Mouse (Mus musculus): Measurements from ENCODE around the gene Clcn1. TPM values are rescaled to one million over a fixed set of nuclear protein-coding genes. Genes with fewer than 3 reads are reported as not detected.

Gene Clcn1
- polyA plus RNA-seq, 1 experiment from 2014 or later, result 0.29 TPM

DNA sequence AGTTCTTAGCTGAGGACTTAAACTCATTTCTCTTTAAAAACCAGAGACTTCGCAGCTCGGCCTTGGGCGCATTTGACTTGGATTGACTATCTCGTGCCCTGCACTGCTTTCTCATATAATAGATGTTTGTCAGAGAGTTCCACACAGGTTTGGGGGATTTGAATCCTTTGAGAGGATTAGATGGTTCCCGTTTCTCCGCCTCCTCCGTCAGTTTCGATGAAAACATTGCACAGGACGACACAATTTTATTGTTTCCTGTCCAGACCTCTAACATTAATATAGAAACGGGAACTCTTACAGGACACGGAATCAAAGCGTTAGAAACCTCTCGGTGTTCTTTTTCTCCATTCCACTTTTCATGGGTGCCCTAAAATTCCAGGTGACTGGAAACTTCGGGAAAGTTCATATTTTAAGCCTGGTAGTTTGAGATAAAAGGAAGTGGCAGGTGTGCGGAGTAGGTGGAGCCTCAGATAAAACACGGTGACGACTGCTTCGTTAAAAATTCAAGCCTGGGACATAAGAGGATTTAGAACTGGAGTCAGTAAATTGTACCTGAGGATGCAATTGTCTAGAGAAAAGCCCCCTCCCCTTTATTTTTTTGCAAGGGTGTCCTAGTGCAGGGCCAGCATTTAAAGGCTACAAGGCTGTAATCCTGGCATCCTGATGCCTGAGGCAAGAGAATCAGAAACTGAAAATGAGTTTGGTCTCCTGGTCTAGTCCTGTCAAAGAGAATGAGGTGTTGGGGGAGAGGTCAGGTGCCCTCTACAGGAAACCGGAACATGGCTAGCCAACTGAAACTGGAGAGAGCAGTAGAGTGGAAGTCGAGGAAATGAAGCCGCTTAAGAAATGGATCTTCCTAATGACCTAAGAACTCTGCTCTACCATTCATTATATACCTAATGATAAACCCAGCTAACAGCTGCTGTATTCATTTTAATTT is 20.8 kb upstream of the Clcn1 start:
- Histone ChIP-seq H3K36me3 (ENCODE audit: insufficient read depth, low read length) (peaks cover 22% of the 10 kb centered on the region), H3K4me1 (replicated peaks; ENCODE audit: insufficient read depth, low read length) (0 out of 2 replicates have a peak, but pooled peaks cover 3% of the 10 kb centered on the region), H3K4me3 (replicated peaks; ENCODE audit: low read depth, low read length) (peak overlapping the region; percentile 81), H3K4me2 (ENCODE audit: low read length) (peak overlapping the region; percentile 71), H3K9ac (ENCODE audit: low read depth, low read length) (peak overlapping the region; percentile 89), H3K27me3 (ENCODE audit: insufficient read depth, low read length) (no peaks in the 10 kb centered on the region), H3K27ac (peak overlapping the region; percentile 90), H3K9me3 (replicated peaks; ENCODE audit: low read length) (no peaks in the 10 kb centered on the region)
- no peak; the same call in 1 of the 2 replicates for TF ChIP-seq CTCF (IDR thresholded peaks at IDR 0.05; ENCODE audit: low read depth)
- DNase-seq (ENCODE audit: low spot score) (peak; percentile 49), ATAC-seq (replicated peaks; ENCODE audit: low FRiP score, low read depth) (no peak)
- WGBS, result under 1% methylated on average over 21 of the region's 21 CpGs

DNA sequence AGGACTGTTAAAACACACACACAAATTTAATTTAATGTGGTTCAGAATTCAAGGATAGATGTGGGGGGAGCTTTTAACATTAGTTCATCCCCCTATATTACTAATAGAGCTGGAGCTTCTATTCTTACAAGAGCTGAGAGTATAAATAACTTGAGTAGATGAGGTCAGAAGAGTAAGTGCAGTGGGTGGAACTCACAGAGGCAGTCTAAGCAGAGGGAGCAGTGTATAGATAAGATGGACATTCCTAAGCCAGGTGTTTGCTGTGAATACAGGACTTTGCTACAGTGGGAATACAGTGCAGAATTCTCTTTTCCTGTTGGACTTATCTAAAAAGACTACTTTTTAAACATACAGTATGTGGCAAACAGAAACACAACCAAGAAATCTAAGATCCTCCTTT is 15.7 kb upstream of the Clcn1 start:
- Histone ChIP-seq H3K27ac (no peak overlapping the region), H3K36me3 (ENCODE audit: insufficient read depth, low read length) (peaks cover 51% of the 10 kb centered on the region), H3K4me3 (replicated peaks; ENCODE audit: low read depth, low read length) (no peak overlapping the region), H3K9ac (ENCODE audit: low read depth, low read length) (no peak overlapping the region), H3K27me3 (ENCODE audit: insufficient read depth, low read length) (no peaks in the 10 kb centered on the region), H3K4me1 (replicated peaks; ENCODE audit: insufficient read depth, low read length) (0 out of 2 replicates have a peak, but pooled peaks cover 3% of the 10 kb centered on the region), H3K4me2 (ENCODE audit: low read length) (no peak overlapping the region), H3K9me3 (replicated peaks; ENCODE audit: low read length) (no peaks in the 10 kb centered on the region)
- ATAC-seq (replicated peaks; ENCODE audit: low FRiP score, low read depth), result no peak
- DNase-seq (ENCODE audit: low spot score), result no peak
- no peak for TF ChIP-seq CTCF (IDR thresholded peaks at IDR 0.05; ENCODE audit: low read depth)

DNA sequence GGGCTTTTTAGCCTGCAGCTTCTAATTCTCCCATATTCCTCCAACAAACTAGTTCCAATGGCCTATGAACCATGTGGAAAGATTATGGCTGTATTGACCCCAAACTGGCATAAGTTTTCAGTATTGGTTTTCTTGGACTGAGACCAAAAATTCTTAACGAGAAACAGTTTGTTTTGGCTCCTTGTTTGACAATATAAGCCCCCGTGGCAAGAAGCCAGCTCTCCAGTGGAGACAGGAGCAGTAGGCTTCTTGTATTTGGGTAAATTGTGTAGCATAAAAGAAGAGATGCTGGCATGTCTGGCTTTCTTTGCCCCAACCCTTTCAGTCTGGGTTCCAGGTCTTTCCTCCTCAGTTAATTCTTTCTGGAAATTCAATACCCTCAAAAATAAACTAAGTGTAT is 10.3 kb upstream of the Clcn1 start:
- no peak overlapping the region for H3K9ac ChIP-seq (ENCODE audit: low read depth, low read length)
- DNase-seq (ENCODE audit: low spot score), result no peak
- H3K36me3 ChIP-seq (ENCODE audit: insufficient read depth, low read length), result peaks cover 67% of the 10 kb centered on the region
- no peaks in the 10 kb centered on the region for H3K9me3 ChIP-seq (replicated peaks; ENCODE audit: low read length)
- H3K4me1 ChIP-seq (replicated peaks; ENCODE audit: insufficient read depth, low read length), result no peaks in the 10 kb centered on the region
- H3K4me3 ChIP-seq (replicated peaks; ENCODE audit: low read depth, low read length), result no peak overlapping the region
- no peak for TF ChIP-seq CTCF (IDR thresholded peaks at IDR 0.05; ENCODE audit: low read depth)
- WGBS, result 36% methylated on average over 2 of the region's 2 CpGs
- no peak for ATAC-seq (replicated peaks; ENCODE audit: low FRiP score, low read depth)
- no peak overlapping the region for H3K4me2 ChIP-seq (ENCODE audit: low read length)
- no peaks in the 10 kb centered on the region for H3K27me3 ChIP-seq (ENCODE audit: insufficient read depth, low read length)
- no peak overlapping the region for H3K27ac ChIP-seq

DNA sequence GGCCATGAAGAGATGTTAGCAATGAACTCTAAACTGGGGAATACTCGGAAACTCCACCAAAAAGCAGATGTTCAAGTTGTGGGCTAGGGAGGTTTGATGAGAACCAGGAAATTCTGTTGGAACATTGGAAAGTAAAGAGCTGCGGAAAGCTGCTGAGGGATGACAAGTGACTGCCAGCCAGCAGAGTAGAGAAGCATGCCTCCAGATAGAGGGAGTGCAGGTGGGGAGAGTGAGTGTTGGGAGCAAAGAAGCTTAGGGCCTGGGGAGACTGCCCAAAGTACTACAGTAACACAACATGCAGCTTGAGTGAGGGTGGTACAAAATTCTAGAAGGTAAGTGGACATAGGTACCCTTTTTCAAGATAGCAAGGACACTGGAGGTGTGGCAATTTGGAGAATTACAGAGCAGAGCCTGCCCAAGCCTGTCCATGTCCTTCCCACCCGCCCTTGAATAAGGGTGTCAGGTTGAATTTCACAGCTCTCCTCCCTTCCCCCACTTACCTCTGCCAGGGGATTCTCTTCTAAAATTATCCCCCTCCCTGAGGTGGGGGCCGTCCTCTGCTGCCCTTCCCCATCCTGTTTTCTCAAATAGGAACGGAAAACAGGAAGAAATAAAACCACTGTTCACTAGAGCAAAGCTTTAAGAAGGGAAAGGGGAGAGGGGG is 3.5 kb upstream of the Clcn1 start:
- Histone ChIP-seq H3K9me3 (replicated peaks; ENCODE audit: low read length) (no peaks in the 10 kb centered on the region), H3K27me3 (ENCODE audit: insufficient read depth, low read length) (no peaks in the 10 kb centered on the region), H3K4me2 (ENCODE audit: low read length) (no peak overlapping the region), H3K36me3 (ENCODE audit: insufficient read depth, low read length) (peaks cover 42% of the 10 kb centered on the region), H3K4me3 (replicated peaks; ENCODE audit: low read depth, low read length) (no peak overlapping the region), H3K27ac (no peak overlapping the region), H3K4me1 (replicated peaks; ENCODE audit: insufficient read depth, low read length) (no peaks in the 10 kb centered on the region), H3K9ac (ENCODE audit: low read depth, low read length) (no peak overlapping the region)
- WGBS, result 50% methylated on average over 5 of the region's 5 CpGs
- TF ChIP-seq CTCF (IDR thresholded peaks at IDR 0.05; ENCODE audit: low read depth), result no peak
- ATAC-seq (replicated peaks; ENCODE audit: low FRiP score, low read depth) (peak; percentile 25; the same call in 1 of the 2 replicates), DNase-seq (ENCODE audit: low spot score) (no peak)

DNA sequence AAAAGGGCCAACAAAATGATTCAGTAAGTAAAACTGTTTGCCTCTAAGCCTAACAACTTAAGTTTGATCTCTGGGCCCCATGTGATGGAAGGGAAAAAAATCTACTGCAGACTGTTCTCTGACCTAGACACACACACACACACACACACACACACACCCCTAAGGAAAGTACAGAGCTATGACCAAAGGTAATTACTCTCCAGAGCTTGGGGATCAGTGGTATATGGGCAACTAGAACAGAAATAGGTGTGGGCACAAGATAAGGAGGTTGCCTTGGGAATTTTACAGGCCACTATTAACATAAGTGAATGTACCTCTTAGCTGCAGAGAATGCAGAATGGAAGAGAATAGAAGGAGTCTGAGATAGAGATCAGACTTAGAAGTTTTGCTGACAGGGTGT is 1.1 kb downstream of the Clcn1 start:
- Histone ChIP-seq H3K4me1 (replicated peaks; ENCODE audit: insufficient read depth, low read length) (no peaks in the 10 kb centered on the region), H3K4me3 (replicated peaks; ENCODE audit: low read depth, low read length) (no peak overlapping the region), H3K36me3 (ENCODE audit: insufficient read depth, low read length) (0 out of 2 replicates have a peak, but pooled peaks cover 8% of the 10 kb centered on the region), H3K9ac (ENCODE audit: low read depth, low read length) (no peak overlapping the region), H3K27me3 (ENCODE audit: insufficient read depth, low read length) (no peaks in the 10 kb centered on the region), H3K9me3 (replicated peaks; ENCODE audit: low read length) (no peaks in the 10 kb centered on the region), H3K27ac (no peak overlapping the region), H3K4me2 (ENCODE audit: low read length) (no peak overlapping the region)
- no peak for DNase-seq (ENCODE audit: low spot score)
- no peak for ATAC-seq (replicated peaks; ENCODE audit: low FRiP score, low read depth)
- TF ChIP-seq CTCF (IDR thresholded peaks at IDR 0.05; ENCODE audit: low read depth), result no peak

DNA sequence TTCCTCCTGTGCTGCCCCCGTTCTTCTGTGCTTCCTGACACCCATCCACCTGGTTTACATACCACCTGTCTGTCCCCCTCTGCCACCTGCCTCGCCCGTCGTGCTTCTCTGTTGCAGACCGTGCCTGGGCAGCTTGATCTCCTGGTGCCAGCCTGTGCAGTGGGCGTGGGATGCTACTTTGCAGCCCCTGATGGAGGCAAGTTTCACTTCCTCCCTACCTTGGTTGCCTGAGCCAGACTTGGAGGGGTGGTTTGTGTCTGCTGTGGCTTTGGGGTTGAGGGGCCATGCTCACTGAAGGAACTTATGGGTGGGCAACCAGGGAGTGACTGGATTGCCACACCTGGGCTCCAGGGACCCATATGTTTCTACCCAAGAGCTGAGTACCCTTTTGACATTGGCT is 6.8 kb downstream of the Clcn1 start:
- Histone ChIP-seq H3K36me3 (ENCODE audit: insufficient read depth, low read length) (no peaks in the 10 kb centered on the region), H3K4me1 (replicated peaks; ENCODE audit: insufficient read depth, low read length) (no peaks in the 10 kb centered on the region), H3K9me3 (replicated peaks; ENCODE audit: low read length) (no peaks in the 10 kb centered on the region), H3K9ac (ENCODE audit: low read depth, low read length) (no peak overlapping the region), H3K27ac (no peak overlapping the region), H3K27me3 (ENCODE audit: insufficient read depth, low read length) (no peaks in the 10 kb centered on the region), H3K4me2 (ENCODE audit: low read length) (no peak overlapping the region), H3K4me3 (replicated peaks; ENCODE audit: low read depth, low read length) (no peak overlapping the region)
- 95% methylated on average over 6 of the region's 6 CpGs for WGBS
- TF ChIP-seq CTCF (IDR thresholded peaks at IDR 0.05; ENCODE audit: low read depth), result no peak
- DNase-seq (ENCODE audit: low spot score) (no peak), ATAC-seq (replicated peaks; ENCODE audit: low FRiP score, low read depth) (no peak)

Measured in kidney, postnatal 0 days (tissue).